Mouse (Mus musculus): ENCODE measurements at regions not wholly inside any gene's neighbourhood (a gene's known extent, or its start where the extent isn't known, plus 50 kb on each side); places are given as distances from the start of the nearest gene placed in this dataset.

DNA sequence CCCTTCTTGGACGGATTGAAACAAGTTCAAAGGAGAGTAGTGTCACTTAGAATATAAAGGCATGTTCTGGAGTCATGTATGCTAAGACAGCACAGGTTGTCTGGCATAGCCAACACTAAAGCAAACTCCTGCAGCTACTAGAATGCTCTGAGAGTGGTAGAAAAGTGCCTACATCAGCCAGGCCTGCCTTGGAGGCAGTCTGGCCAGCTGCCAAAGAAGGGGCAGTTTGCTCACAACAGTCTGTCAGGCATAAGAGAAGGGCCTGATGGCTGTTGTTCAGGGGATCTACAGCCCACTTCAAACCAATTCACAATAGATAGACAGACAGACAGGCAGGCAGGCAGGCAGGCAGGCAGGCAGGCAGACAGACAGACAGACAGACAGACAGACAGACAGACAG, 136.5 kb upstream of the Dap start:
- DNase-seq = no peak

DNA sequence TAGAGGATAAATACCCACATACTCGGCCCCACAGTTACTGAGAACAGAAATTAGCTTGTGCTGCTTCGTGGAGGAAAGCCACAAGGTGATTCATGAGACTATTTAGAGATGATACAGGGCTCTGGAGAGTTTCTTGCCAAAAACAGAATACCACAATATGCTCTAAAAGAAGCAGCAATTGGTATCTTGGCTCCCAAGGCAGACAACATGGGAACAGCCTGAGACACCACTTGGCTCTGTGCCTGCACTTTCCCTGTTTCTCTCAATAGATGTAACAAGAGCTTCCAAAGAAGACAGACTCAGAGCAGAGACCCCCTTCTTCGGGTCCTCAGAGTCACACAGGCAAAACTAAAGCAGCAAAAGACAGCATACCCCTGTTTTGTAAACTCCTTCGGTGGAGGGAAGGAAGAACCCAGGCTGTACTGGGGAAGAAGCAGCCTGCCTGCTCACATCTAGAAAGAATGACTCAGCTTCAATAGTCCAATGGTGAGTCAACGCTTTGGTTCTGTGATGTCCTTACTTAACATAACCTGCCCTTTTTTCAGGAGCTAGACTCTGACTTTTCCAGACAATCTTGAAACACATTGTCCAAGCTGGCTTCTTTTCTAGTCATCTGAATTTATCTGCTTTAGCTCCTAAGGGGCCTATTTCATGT, 132.1 kb upstream of the Dap start:
- no peak for DNase-seq

DNA sequence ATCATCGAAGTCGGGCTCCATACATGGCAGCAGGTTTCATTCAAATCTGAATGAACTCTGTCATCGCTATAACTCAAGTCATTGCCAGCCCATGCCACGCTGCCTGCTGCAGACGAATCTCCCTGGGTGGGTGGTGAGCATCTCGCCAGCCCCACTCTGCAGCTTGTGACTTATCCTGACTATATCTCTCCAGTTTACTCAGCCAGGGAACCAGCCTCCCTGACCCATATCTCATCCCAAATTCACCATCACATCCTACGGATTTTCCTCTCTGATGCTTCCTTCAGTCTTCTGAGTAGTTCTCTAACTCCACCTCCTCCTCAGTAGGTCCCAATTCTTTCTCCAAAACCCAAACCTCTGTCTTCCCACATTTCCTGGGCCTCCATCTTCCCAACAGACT, 127.9 kb upstream of the Dap start:
- no peak for DNase-seq

DNA sequence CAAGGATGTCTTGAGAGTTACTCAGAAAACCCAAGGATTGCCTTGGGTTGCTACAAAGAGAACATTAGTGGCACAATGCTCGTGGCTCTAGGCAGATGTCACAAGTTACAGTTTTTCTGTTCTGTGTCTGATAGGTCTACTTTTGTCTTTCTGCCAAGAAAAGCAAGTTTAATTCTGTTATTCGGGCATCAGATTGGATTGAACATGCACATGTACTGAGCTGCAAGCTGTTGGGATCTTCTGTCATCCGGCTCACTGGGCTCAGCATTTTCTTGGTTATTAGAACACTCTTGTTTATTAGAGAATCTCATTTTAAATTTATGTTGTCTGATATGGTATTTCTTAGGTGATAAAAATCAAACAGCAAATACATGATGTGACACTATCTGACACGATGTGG, 126.8 kb upstream of the Dap start:
- no peak for DNase-seq

DNA sequence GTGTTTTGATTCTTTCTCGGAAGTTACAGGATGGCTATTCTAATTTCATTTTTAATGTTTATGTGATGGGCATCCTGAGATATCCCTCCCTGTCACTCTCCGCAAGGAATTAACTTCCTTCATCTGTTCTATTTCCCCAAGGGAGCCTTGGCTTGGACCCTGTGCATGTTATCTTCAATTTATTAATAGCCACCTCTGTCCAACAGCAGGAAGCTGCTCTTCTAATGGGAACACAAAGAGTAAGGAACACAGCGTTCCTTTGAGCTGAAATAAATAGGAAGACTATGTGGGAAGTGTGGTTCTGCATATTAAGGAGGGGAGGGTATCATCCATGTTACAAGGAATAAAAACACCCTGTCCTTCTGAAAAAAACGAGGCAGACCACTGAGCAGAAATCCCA, 119.4 kb upstream of the Dap start:
- no peak for DNase-seq

DNA sequence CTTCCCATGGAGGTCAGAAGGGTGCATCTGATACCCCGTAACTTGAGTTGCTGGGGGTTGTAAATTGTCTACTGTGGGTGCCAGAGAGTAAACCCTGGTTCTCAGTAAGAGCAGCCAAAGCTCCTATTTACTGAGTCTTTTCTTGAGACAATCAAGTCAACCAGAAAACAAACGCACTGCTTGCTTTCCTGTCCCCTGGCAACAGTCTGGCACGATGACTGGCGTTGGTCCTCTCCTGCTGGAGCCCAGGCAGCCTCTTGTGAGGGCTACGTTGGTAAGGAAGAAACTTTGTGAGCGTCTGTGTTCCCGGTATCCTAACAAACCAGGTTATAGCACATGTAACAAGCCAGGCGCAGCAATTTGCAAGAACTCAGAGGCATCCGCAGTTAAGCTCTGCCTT, 117.2 kb upstream of the Dap start:
- DNase-seq = no peak

DNA sequence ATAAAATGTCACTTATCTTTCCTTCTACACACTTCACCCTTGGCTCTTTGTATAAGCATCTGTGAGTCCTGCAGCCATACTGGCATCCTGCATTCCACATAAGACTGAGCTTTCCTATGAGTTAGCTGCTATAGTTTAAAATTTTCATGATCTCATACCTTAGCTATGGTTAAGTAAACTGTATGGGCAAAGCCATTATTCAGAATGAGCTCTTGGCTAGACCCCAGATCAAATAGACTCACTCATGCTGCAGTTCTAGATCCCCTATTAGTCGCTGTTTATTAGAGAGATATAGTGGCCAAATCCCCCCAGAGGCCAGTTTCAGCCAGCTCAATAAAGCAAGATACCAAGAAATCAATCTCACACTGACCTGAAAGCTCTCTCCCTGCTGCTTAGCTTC, 110.9 kb upstream of the Dap start:
- no peak for DNase-seq

DNA sequence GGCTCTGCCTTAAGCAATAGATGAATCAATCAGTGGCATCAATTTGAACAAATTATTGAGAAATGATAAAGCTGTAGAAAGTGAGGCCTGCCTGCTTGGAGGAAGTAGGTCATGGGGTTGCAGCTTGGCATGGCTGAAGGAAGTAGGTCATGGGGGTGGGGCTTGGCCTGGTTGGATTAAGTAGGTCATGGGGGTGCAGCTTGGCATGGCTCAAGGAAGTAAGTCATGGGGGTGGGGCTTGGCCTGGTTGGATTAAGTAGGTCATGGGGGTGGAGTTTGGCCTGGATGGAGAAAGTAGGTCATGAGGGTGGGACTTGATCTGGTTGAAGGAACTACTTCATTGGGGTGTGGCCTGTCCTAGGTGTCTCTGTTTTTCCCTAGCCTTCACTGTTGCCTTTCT, 106.8 kb upstream of the Dap start:
- DNase-seq = peak; percentile 38

DNA sequence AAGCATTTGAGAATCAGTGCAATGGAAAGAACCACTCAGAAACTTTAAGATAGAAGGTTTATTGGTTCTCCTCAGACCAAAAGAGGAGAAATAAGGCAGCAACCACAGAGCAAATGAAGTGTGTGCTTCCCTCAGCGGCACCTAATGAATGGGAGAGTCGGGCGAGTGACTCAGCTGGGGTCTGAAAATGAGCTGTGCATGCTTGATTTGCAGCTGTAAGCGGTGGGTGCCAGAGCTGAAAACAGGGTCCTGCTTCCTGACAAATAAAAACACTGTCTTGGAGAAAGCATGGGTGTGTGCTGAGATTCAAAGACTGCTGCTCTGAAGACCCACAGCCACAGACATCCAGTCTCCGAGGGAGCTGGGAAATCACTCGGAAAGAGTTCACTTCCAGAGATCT, 104.0 kb upstream of the Dap start:
- DNase-seq = no peak

DNA sequence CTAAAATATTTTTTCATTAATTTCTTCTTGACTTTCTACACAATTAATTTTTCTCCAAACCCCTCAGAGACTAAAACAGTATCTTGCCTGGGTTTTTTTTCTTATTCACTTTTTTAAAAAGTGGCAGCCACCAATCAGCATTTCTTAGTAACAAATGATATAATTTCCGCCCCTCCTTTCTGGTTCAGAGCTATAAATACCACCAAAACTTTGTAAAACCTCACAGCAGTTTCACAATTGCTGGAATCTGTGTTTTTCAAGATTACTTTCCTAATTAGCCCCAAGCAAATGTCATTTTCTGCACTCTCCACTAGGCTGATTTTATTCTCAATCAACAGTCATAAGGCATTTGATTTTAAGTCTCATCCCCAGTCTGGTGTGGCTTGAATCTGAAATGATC, 98.3 kb upstream of the Dap start:
- DNase-seq = no peak

DNA sequence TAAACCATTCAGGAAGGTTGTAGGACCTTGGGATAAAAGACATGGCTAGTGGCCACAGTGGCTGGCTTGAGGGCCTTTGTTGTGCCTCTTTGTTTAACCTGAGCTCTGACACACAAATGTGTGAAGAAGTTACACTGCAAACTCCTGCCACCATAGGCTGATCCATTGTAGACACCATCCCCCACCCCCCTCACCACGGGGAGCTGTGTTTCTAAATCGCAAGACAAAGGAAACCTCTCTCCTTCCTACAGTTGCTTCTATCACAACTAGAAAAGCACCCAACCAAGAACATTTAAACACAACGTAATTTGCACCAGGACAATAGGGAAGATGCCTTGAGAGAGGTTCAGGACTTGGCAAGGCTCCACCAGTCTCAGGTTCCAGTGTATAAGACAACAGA, 97.1 kb upstream of the Dap start:
- DNase-seq = no peak

DNA sequence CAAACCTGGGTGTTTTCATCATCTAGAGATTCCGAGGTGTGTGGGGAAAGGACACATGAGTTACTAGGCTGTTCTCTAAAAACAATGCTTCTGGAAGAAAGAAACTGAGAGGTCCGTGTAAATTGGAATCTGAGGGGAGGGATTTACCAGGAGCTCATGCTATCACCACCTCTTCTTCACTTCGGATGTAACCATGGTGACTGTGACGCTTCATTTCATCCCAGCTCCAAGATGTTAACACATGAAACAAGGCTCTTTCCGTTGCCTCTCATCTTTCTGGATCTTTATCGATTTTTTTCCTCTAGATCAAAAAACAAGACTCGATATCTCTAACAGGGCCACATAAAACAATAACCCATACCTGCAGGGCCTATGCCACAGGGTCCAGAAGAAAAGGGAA, 89.2 kb upstream of the Dap start:
- DNase-seq = no peak

DNA sequence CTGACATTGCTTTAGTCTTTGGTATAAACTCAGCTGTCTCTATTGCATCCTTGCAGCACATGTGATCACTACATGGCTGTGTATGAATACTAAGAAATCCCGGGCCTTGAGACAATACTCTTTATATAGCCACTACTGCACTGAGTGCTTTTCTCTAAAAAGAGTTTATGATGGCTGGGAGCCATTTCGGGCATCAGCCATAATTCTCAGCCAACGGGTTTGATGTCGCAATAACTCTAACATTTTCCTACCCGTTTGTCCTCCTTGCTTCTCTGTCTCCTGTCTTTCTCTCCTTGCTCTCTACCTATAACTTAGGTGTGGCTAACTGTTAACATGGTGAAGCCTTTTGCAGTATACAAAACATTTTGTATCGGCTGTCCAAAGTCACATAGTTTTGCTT, 85.5 kb upstream of the Dap start:
- DNase-seq = no peak

DNA sequence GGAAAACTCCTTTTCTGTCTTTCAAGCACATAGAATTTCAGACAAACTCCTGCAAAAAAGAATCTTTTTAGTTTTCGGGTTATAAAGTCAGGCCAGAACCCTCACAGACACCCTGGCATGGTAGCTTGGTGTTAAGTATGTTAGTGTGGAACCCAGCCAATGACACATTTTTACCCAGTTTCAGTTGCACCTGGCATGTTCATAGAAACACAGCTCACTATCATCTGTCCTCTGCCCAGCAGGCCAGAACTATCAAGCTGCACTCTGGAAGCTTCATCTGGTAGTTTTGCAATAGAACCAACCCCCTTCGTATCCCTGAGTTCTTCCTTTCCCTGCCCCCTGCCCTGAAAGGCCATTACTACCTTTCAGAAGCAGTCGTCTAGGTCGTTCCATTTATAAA, 82.4 kb upstream of the Dap start:
- DNase-seq = no peak

DNA sequence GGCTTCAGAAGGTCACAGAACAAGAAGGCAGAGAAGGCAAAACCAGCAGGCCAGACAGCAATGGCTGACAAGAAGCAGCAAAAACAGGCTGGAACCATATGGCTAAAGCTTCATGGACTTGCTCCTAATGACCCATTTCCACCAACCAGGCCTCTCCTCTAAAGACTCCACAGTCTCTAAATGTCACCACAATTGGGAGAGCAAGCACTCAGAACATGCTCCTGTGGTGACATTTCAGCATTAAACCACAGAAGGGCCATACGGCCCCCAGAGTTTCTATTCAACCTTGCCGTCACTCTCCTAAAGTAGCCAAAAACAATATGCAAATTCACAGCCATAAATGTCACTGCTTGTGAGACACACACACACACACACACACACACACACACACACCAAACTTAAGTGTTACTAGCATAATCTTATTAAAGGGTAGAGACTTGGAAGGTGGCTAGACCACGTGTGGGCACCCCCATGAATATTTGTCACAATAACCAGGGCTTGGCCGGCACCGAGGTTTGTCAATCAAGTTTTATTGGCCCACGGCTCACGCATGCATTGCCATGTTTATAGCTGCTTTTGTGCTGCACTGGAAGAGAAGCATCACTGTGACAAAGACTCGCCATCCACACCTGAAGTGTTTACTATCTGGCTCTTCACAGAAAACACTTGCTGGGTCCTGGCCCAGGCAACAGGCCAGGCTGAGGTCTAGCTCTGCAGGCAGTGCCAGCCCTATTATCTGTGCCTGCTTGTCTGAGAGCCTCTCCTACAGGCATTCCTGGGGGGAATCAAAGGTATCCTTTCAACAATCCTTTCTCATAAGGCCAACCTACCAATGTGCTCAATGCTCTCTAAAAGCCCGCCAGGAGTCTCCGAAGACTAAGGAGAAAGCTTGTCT, 75.6 kb upstream of the Dap start:
- DNase-seq = no peak

DNA sequence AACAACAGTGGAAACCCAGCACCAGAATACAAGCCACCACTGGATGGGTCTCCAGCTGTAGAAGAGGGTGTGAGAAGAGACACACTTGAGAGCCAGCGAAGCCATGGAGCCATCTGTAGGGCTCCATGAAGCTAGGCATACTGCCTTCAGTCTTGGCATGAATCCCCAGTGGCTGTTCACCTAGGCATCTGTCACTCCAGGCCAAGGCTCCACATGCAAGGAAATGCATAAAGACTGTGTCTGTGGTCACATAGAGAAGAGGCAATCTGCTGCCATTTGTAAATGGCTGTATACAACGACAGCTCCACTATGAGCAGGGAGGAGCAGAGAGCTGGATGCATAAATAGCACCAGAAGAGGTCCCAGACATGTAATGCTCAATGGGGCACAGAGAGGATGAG, 74.3 kb upstream of the Dap start:
- DNase-seq = no peak

DNA sequence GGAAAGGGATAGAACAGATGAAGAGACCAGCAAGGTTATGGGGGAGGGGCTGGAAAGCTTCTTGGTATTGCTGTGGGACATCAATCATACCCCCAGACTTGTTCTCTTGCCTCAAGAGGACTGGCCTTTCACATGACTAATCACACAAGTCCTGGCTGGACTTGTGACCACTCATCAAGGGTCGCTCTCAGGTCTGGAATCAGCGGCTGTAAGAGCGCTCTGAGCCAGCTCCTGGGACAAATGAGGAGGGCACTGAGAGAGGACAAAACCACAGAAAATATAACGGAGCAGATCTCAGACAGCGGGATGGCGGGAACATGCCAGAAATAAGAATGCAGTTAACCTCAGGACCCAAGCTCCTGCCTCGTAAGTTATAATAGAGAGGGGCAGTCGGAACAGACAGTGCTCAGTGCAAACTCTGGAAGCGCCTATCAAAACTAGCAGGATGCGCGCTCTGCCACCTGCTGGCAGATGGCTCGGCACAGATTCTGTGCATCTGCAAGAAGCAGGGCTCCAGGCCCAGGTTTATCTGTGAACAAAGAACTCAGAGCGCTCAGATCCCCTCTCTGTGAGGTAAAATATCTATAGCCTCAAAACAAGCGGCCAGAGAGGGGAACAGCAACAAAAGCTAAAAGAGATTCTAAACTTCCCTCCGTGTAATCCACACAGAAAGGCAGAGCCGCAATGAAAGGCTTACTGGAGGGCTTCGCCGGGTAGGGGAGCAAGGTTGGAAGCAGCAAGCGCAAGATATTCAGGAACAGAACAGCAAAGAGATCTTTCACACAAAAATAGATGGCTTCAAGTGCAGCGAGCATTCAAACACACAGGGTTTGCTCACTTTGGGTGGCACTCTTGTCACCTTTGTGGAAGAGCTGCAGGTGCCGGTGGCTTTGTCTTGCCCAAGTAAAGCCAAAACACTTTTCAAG, 73.3 kb upstream of the Dap start:
- peak; percentile 54 for DNase-seq

DNA sequence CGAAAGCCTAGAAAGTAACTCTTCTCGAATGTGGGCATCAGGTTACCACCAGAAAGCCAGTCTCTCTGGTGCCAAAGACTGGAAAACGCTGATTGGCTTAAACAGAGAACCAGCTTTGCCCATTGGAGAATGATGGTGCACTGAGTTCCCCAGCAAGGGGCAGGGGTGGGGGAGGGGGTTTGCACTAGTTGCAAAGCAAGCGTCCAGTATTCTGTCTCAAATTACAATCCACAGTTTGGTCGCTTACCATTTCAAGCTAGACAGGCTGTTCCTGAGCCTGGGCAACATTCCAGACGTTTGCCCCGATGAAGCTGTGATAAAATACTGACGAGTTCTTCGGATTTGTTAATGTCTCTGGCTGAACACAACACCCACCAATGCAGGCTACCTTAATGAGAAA, 69.0 kb upstream of the Dap start:
- DNase-seq = no peak

DNA sequence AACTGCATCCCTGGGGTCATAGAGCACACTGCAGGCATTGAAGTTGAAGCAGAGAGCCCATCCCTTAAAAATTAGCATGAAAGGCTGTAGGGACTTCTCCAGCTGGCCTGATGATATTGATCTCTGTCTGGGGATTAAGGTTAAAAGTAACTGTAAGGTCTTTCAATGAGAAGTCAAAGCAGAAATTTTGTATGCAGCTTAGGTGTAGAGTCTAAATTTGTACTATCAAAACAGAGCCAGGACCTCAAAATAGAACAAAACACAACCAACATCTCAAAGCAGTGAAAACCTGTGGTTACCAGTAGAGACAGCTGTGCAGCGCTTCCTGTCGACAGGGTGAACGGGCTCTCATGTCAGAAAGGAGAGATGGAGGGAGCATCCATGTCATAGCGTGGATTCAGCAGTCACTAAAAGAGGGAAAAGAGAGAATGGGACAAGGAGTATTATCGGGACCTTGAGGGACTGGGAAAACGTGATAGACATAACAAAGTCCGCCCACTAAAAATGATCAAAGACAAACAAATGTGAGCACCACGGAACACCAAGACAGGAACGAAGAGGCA, 57.5 kb upstream of the Dap start:
- peak; percentile 40 for DNase-seq

DNA sequence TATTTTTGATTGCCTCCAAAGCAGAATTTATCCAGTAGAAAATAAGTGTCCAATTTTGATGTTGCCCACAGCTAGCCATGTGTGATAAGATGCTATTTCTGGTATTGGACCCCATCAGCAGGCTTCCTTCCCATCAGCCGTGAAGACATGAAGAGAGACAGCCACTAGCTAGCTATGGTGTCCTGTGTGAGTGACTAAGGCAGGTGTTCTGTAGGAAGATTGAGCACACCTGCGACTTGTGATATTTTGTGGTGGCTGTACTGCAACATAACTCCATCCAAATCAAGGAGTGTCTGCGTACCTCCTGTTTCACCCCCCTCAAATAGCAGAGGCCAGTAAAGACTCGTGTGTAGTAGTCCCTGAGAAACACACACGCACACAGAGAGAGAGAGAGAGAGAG, 56.6 kb upstream of the Dap start:
- no peak for DNase-seq

DNA sequence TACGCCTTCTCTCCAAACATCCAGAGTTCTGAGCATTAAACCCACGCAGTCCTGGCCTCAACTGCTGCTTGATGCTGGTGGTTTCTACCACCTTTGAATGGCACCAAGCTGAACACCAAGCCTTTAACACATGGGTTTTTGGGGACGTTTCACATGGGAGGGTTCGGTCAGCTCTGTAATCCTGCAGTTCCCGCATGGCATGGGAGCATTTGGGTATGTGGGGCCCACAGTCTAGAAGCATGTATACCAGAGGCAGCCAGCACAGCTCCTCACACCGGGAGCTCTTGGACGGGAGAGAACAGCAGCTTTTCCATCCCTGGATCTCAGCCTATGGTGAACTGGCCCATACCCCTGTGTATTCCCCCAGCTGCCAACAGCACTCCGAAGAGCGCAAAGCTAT, 55.9 kb upstream of the Dap start:
- DNase-seq = no peak

DNA sequence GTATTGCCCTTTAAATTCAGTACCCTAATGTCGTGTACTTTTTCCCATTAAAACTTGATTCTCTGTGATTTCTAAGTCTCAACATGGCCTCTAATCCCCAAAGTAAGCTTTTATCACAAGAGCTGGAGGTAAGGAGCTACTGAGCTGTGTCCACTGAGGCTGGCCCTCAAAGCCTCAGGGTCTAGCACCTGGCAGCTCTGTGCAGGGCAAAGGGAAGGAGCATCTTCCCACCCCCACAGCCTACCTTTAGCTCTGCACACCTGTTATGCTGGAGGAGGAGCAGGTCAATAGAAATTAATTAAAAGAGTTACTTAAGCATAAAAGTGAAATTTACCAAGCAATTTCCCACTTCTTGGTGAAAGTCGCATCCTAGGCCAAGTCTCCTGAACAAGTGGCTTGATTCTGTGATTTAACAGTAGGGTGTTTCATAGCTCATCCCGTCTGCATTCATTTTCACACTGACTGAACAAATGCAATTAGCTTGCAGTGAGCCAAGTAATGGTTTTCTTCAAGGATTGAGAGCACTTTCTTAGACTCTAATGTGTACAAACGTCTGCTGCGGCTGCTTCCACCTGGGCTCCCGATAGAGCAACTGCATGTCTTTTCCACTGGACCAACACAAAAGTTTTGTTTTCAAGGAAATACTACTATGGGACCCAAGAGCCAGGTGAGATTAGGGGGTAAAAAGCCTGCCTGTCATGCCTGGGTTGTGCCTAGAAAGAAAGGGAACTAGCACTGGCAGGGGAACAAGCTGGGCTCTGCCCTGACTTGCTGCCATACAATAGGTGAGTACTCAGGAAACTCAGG, 50.6 kb upstream of the Dap start:
- no peak for DNase-seq

Data from thymus, postnatal 14 days (tissue).